Mouse (Mus musculus) stomach, postnatal 0 days (tissue): ENCODE measurements around the gene Ptn. TPM values are rescaled to one million over a fixed set of nuclear protein-coding genes. Genes with fewer than 3 reads are reported as not detected.

Experiments used
- ATAC-seq: fragments of 200-750 bp; cut with Nextera tagmentation; 2 replicates; pipeline ENCODE4 v1.8.0; 2017; ENCODE audit not compliant: low FRiP score, low TSS enrichment
- DNase-seq: peaks from one replicate; pipeline ENCODE4 v3.0.0-alpha.2; 2016; ENCODE audit warnings: low spot score
- H3K27ac ChIP-seq: fragments of 300-500 bp; sonication (generic); replicated peaks from 2 replicates; pipeline ENCODE4 v1.5.1; 2014; ENCODE audit warnings: mild to moderate bottlenecking, control low read depth
- H3K27me3 ChIP-seq: fragments of 300-500 bp; sonication (generic); 2 replicates; pipeline ENCODE4 v1.6.1; 2014; ENCODE audit warnings: low read length; ENCODE audit not compliant: control insufficient read depth, insufficient read depth
- H3K36me3 ChIP-seq: fragments of 300-500 bp; sonication (generic); 2 replicates; pipeline ENCODE4 v1.6.1; 2014; ENCODE audit warnings: low read length, mixed read lengths; ENCODE audit not compliant: control insufficient read depth, insufficient read depth
- H3K4me1 ChIP-seq: fragments of 300-500 bp; sonication (generic); replicated peaks from 2 replicates; pipeline ENCODE4 v1.6.1; 2014; ENCODE audit warnings: antibody characterized with exemption; ENCODE audit not compliant: control insufficient read depth, insufficient read depth
- H3K4me2 ChIP-seq: fragments of 300-500 bp; sonication (generic); replicated peaks from 2 replicates; pipeline ENCODE4 v1.6.1; 2014; ENCODE audit warnings: low read depth, mild to moderate bottlenecking, control low read depth, moderate library complexity
- H3K4me3 ChIP-seq: fragments of 300-500 bp; sonication (generic); 2 replicates; pipeline ENCODE4 v1.5.1; 2014; ENCODE audit warnings: low read depth, low read length, control low read depth
- H3K9ac ChIP-seq: fragments of 300-500 bp; sonication (generic); 2 replicates; pipeline ENCODE4 v1.6.1; 2014; ENCODE audit warnings: mild to moderate bottlenecking, low read length, control low read depth, mixed read lengths
- H3K9me3 ChIP-seq: fragments of 300-500 bp; sonication (generic); 2 replicates; pipeline ENCODE4 v1.6.1; 2016; ENCODE audit warnings: low read length; ENCODE audit not compliant: control insufficient read depth
- CTCF ChIP-seq: IDR thresholded peaks from 2 replicates; pipeline ENCODE4 v1.5.1; 2016; ENCODE audit warnings: antibody characterized with exemption, low read depth, mild to moderate bottlenecking, moderate library complexity
- EP300 ChIP-seq: optimal IDR thresholded peaks from 2 replicates; pipeline ENCODE3; 2016; ENCODE audit warnings: antibody characterized with exemption
- WGBS: fragments of 180-500 bp; shearing (Covaris S2); extraction: QIAGEN DNeasy Blood & Tissue Kit; methylation state at CpG from one replicate; pipeline ENCODE4 v1.1.7; 2014; 5-methylcytosine and 5-hydroxymethylcytosine counted together
- polyA plus RNA-seq: library from polyadenylated mRNA; unstranded; fragments of >200 nt; fragmentation: Nextera tagmentation; extraction: Ambion mirVana; gene quantifications from 2 replicates; pipeline ENCODE4 v1.2.1, GENCODE M21; 2015

The Ptn gene
- polyA plus RNA-seq, 1 experiment from 2014 or later: 157 TPM

- Histone ChIP-seq H3K4me2 (peak overlapping the region; percentile 6; the same call in 1 of the 2 replicates), H3K4me1 (no peaks in the 10 kb centered on the region; the same call in 1 of the 2 replicates), H3K27me3 (no peaks in the 10 kb centered on the region), H3K36me3 (no peaks in the 10 kb centered on the region), H3K4me3 (no peak overlapping the region), H3K9me3 (no peaks in the 10 kb centered on the region), H3K27ac (peak overlapping the region; percentile 8; the same call in 1 of the 2 replicates), H3K9ac (no peak overlapping the region)
- ATAC-seq (peak; percentile 70), DNase-seq (peak; percentile 69)
- TF ChIP-seq EP300 (no peak), CTCF (0 out of 2 replicates have a peak, but pooled peaks have one; percentile 2)
- WGBS: 8% methylated on average over 8 of the region's 8 CpGs
These were observed 9.2 kb upstream of the Ptn start for GRCm38 (mm10) chr6:36819019-36819783.

- ATAC-seq: no peak
- Histone ChIP-seq H3K4me1 (no peaks in the 10 kb centered on the region; the same call in 1 of the 2 replicates), H3K27me3 (no peaks in the 10 kb centered on the region), H3K9me3 (no peaks in the 10 kb centered on the region), H3K4me2 (no peak overlapping the region), H3K4me3 (no peak overlapping the region), H3K36me3 (no peaks in the 10 kb centered on the region), H3K9ac (no peak overlapping the region), H3K27ac (no peak overlapping the region)
- 19% methylated on average over 4 of the region's 4 CpGs for whole genome bisulfite sequencing
- TF ChIP-seq CTCF (no peak), EP300 (no peak)
- no peak for DNase-seq
These were observed 8.4 kb upstream of the Ptn start for GRCm38 (mm10) chr6:36818281-36819018.

- Histone ChIP-seq H3K9ac (no peak overlapping the region), H3K4me3 (no peak overlapping the region), H3K4me2 (no peak overlapping the region), H3K9me3 (no peaks in the 10 kb centered on the region), H3K27me3 (no peaks in the 10 kb centered on the region), H3K36me3 (no peaks in the 10 kb centered on the region), H3K27ac (no peak overlapping the region), H3K4me1 (no peaks in the 10 kb centered on the region; the same call in 1 of the 2 replicates)
- ATAC-seq: no peak
- DNase-seq: no peak
- WGBS: 82% methylated on average over 3 of the region's 3 CpGs
- TF ChIP-seq CTCF (no peak), EP300 (no peak)
These were observed 6.6 kb upstream of the Ptn start for GRCm38 (mm10) chr6:36816666-36817065.

GRCm38 (mm10) chr6:36815992-36816391 lies 6.0 kb upstream of the Ptn start:
- no peaks in the 10 kb centered on the region for H3K27me3 ChIP-seq
- no peak for ATAC-seq
- no peaks in the 10 kb centered on the region for H3K36me3 ChIP-seq
- H3K27ac ChIP-seq: no peak overlapping the region
- H3K9ac ChIP-seq: no peak overlapping the region
- no peak overlapping the region for H3K4me3 ChIP-seq
- no peak for DNase-seq
- no peak overlapping the region for H3K4me2 ChIP-seq
- no peaks in the 10 kb centered on the region for H3K9me3 ChIP-seq
- WGBS: 63% methylated on average over 2 of the region's 2 CpGs
- no peaks in the 10 kb centered on the region; the same call in 1 of the 2 replicates for H3K4me1 ChIP-seq
- TF ChIP-seq CTCF (no peak), EP300 (no peak)

- Histone ChIP-seq H3K4me3 (no peak overlapping the region), H3K9ac (no peak overlapping the region), H3K36me3 (no peaks in the 10 kb centered on the region), H3K4me1 (no peaks in the 10 kb centered on the region; the same call in 1 of the 2 replicates), H3K27ac (no peak overlapping the region), H3K4me2 (no peak overlapping the region), H3K27me3 (no peaks in the 10 kb centered on the region), H3K9me3 (no peaks in the 10 kb centered on the region)
- DNase-seq (no peak), ATAC-seq (no peak)
- WGBS: 54% methylated on average over 7 of the region's 7 CpGs
- peak; percentile 28; the same call in 1 of the 2 replicates for TF ChIP-seq CTCF
- no peak for TF ChIP-seq EP300
These were observed 2.9 kb upstream of the Ptn start for GRCm38 (mm10) chr6:36812666-36813515.
